Mouse (Mus musculus): Measurements from ENCODE around the gene Ercc8.

Gene Ercc8

GRCm38 (mm10) chr13:108219773-108220172 is 61.2 kb downstream of the Ercc8 start:
- DNase-seq (ENCODE audit: low spot score in 2 of 2): no peak

GRCm38 (mm10) chr13:108229191-108229590 is 70.7 kb downstream of the Ercc8 start:
- no peak for DNase-seq (ENCODE audit: low spot score in 2 of 2)

- DNase-seq (ENCODE audit: low spot score in 2 of 2): no peak
These were observed 71.3 kb downstream of the Ercc8 start for GRCm38 (mm10) chr13:108229634-108230330.

GRCm38 (mm10) chr13:108240012-108240411 is 81.5 kb downstream of the Ercc8 start:
- DNase-seq (ENCODE audit: low spot score in 2 of 2): no peak

- DNase-seq (ENCODE audit: low spot score in 2 of 2): no peak
These were observed 83.2 kb downstream of the Ercc8 start for GRCm38 (mm10) chr13:108241715-108242114.
